Mouse (Mus musculus): Measurements from ENCODE around the gene Rab14. TPM values are rescaled to one million over a fixed set of nuclear protein-coding genes. Genes with fewer than 3 reads are reported as not detected.

Rab14 gene
- total RNA-seq, 4 experiments from 2014 or later, result 70.2 to 83.8 (median 76.1) TPM

DNA sequence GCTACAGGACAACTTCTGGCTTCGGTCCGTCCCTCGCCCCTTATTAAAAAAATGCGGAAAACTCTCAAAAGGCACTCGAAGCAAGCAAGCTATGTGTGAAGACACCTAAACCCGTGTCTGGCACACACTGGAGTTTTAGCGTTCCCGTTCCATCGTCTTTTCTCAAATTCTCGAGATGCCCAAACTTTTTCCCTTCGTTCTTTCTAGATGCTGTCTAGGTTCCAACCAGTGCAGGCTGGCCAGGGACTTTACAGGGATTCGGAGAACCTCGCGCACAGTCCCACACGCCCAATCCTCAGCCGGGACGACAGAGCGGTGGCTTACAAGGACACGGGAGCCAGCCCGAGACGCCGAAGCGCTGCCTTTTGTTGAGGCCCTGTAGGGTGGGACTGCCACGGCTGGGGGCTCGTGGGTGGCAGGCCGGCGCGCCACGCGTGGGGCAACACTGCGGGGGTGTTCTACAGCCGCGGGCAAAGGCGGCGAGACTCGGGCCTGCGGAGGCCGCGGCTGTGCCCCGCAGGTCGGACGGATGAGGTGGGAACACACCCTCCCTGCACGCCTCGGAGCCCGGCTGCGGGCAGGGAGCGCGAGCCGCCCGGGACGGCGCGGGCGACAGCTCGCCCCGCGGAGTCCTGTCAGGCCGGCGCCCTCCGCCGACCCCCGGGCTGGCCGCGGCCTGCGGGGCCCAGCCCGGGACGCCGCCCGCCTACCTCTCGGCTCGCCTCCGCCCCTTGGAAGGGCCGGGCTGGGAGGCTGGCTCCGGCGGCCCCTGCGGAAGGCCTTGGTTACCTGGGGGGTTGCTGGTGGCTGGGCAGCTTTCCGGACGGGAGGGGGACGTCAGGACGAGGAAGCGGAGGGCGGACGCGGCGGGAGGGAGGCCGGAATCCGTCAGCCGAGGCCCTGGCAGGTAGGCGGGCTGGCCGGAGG, 686 bp downstream of the Rab14 start:
- DNase-seq (ENCODE audit: low spot score in 2 of 2), result peak; percentile 10 to 18

- no peak for DNase-seq (ENCODE audit: low spot score in 2 of 2)
These were observed 1.4 kb downstream of the Rab14 start for GRCm38 (mm10) chr2:35199541-35199940.

GRCm38 (mm10) chr2:35195626-35196544, 5.0 kb downstream of the Rab14 start:
- DNase-seq (ENCODE audit: low spot score in 2 of 2), result no peak

GRCm38 (mm10) chr2:35193976-35194375, 6.9 kb downstream of the Rab14 start:
- no peak for DNase-seq (ENCODE audit: low spot score in 2 of 2)

DNA sequence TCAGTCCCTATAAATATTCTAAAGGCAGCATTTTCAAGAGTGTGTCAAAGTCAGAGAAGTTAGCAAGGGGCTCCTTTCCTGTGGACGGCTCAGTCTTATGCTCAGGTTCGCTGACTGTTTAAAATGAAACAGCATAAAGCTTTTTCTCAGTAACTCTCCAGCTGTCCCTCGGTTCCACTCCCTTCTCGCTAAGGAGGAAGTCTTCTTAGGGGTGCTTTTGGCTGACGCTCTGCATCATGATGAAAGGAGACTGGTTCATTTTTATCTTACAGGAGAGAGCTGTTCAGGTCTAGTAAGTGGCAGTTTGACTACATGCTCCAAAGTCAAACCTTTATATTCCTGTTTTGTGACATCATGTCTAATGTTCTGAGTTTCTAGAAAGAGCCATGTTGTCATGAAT, 12.0 kb downstream of the Rab14 start:
- DNase-seq (ENCODE audit: low spot score in 2 of 2), result no peak

DNA sequence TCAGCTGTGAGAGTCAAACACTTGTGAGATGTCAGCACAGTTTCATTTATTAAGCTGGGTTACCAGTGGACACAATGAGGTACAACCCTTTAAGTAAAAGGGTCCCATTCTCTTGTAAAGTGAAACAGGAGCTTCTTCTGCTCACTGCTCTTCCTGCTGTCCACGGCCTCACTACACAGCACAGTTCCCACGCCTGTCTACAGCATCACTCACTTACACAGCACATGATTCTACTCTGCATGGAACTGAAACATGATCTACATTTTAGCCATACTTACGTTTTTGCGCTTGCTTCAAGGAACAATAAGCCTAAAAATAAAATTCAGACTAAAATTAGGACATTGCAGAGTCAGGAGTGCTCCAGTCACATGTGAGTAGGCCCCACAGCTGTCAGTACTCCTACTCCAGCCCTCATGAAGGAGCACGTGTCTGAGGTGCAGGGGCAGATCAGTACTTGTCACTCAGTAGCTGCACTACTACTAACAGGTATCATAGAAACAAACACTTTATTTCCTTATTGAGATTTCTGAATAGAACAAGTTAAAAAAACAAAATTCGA, 17.7 kb downstream of the Rab14 start:
- no peak for DNase-seq (ENCODE audit: low spot score in 2 of 2)

DNA sequence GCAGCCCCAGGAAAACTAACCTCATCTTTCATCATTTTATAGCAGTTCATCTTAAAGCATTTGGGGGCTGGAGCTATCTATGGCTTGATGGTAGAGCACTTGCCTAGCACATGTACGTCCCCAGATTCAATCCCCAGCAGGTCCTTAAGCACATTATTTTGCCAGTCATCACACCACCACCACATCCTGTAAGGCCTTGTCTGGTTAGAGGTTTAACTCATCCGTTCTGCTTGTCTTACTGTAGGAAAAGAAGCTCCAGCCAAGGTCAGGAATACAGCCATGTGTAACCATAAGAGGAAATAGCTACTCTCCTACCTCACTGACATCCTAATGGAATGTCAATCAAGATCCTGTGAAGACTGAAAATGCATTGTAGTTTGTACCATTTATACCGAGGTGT, 22.8 kb downstream of the Rab14 start:
- no peak for DNase-seq (ENCODE audit: low spot score in 2 of 2)

DNA sequence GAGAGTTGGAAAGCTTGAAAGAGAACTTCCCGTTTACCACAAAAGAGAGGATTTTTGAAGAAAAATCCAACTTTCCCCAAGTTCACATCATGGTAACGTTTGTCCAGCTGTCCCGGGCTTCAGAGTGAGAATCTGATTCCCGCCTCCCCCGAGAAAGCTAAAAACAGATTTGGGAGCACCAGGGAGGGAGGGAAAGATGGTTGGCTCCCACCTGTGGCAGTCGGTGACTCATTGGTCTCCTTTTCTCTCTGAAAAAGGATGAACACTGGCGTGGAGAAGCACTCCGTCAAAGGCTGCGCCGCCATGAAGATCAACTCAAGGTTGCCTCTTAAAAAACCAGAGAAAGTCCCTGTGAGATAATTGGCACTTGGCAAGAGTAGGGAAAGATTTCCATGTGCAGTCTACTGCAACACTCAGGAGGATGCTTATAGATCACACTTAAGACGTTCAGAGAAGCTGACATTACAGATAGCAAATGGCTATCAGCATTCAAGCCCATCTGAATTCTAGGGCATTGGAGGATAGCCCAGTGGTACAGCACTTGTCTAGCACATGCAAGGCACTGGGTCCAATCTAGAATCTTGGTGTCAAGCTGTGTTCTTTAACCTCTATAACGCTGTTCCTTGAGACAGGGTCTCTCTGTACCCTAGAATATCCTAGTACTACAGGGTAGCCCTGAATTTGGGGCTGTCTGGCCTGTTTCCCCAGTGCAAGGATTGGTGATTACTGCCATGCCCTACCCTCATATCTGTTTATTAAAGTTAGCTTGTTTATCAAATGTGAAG, 25.4 kb downstream of the Rab14 start:
- no peak for DNase-seq (ENCODE audit: low spot score in 2 of 2)

- no peak for DNase-seq (ENCODE audit: low spot score in 2 of 2)
These were observed 26.8 kb downstream of the Rab14 start for GRCm38 (mm10) chr2:35174100-35174499.

GRCm38 (mm10) chr2:35173666-35174065, 27.3 kb downstream of the Rab14 start:
- DNase-seq (ENCODE audit: low spot score in 2 of 2), result no peak

GRCm38 (mm10) chr2:35172246-35172645, 28.7 kb downstream of the Rab14 start:
- no peak for DNase-seq (ENCODE audit: low spot score in 2 of 2)

- peak; percentile 6 to 30 for DNase-seq (ENCODE audit: low spot score in 2 of 2)
These were observed 29.5 kb downstream of the Rab14 start for GRCm38 (mm10) chr2:35171341-35171861.

GRCm38 (mm10) chr2:35169452-35169851, 31.5 kb downstream of the Rab14 start:
- DNase-seq (ENCODE audit: low spot score in 2 of 2), result no peak

GRCm38 (mm10) chr2:35166816-35167215, 34.1 kb downstream of the Rab14 start:
- DNase-seq (ENCODE audit: low spot score in 2 of 2), result no peak

GRCm38 (mm10) chr2:35165416-35165815, 35.5 kb downstream of the Rab14 start:
- no peak for DNase-seq (ENCODE audit: low spot score in 2 of 2)

DNA sequence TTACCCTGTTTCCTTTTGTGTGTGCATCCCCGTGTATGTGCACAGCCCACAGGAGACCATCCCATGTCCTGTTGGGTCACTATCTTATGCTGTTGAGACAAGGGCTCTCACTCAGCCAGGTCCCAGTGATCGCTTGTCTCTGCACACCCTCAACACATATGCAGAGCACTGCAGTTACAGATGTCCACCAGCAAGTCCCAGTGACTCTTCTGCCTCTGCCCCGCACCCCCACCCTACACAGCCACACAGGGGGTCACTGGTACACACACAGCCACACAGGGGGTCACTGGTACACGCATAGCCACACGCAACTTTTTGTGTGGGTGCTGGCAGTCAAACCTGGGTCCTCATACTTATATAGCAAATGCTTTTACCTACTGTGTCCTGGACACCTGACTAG, 37.5 kb downstream of the Rab14 start:
- no peak for DNase-seq (ENCODE audit: low spot score in 2 of 2)

- DNase-seq (ENCODE audit: low spot score in 2 of 2), result no peak
These were observed 39.0 kb downstream of the Rab14 start for GRCm38 (mm10) chr2:35161846-35162488.

DNA sequence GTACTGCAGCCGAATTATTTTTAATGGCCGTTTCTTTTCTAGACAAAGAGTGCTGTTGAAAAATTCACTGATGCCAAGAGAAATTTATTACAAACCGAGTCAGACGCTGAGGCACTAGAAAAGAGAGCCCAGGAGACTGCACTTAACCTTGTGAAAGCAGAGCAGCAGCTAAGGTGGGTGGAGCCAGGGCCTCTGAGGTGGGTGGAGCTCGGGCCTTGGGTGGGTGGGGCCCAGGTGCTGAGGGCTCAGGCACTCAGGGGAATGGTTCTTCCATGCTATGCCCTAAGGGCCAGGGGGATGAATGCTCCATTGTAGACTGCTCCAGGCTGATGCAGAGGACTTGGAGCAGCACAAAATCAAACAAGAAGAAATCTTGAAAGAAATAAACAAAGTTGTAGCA, 40.7 kb downstream of the Rab14 start:
- DNase-seq (ENCODE audit: low spot score in 2 of 2), result no peak

- DNase-seq (ENCODE audit: low spot score in 2 of 2), result no peak
These were observed 42.6 kb downstream of the Rab14 start for GRCm38 (mm10) chr2:35158358-35158757.

GRCm38 (mm10) chr2:35157836-35158235, 43.1 kb downstream of the Rab14 start:
- no peak for DNase-seq (ENCODE audit: low spot score in 2 of 2)
